Mouse (Mus musculus) megakaryocyte, embryonic 14.5 days (primary cell): ENCODE results near the gene Prodh2.

Experiments
- FLI1 ChIP-seq: IDR thresholded peaks from 2 replicates; pipeline ENCODE4 v1.6.1; 2012; ENCODE audit warnings: low read length, inconsistent platforms, mixed read lengths
- GATA1 ChIP-seq: IDR thresholded peaks from 3 replicates; pipeline ENCODE4 v1.6.1; 2012; ENCODE audit warnings: mixed read lengths, low read length, inconsistent platforms, borderline replicate concordance

DNA sequence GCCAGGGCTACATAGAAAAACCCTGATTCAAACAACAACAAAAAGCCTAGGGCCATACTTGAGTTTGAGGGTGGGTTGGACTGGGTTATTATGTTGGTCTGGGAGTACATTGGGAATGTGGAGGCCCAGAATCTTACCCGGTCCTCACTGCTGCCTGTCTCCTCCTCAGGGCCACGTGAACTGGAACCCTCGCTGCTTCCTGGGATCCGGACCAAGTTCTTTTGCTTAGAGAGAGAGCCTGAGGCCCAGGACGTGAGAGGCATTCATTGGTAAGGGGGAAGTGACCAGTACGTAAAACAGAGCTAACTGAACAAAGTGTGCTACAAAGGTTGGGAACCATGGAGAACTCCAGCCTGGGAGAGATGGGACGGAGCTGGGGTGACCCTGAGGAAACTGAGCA lies 43.2 kb upstream of the Prodh2 start:
- TF ChIP-seq GATA1 (no peak), FLI1 (no peak)
